In the genomic region with DNA sequence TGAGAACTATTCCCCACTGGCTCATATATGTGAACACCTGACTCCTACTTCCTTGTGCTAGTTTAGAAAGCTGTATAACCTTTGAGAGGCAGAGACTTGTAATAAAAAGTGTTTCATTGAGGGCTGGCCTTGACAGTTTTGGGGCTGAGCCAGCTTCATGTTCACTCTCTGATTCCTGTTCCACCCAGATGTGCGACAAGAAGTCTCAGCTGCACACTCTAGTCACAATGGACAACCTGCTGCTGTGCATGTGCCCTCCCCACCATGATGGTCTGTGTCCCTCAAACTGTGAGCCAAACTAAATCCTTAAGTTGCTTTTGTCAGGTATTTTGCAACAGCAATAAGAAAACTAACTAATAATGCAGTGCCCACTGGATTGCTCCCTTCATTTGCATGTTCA, we compare ENCODE assay signal across 16 mouse cellular contexts.
"Had no signal": no experiment of that assay in that cellular context is flagged by ENCODE, and none has a peak within 500 bp of the region (broad histone marks: within the 10 kb centered on the region; RNA-seq: fewer than 3 reads in every experiment).

No protein-coding gene starts in this region.

- DNase-seq: lung, adult 2 months; lung, postnatal 14 days; lung, postnatal 36 days; right cerebral cortex, postnatal 14 days; thymus, adult 2 months; thymus, postnatal 25 days had no signal

- H3K9me3 ChIP-seq: lung, embryonic 15.5 days; megakaryocyte, embryonic 14.5 days; midbrain, embryonic 13.5 days; midbrain, embryonic 15.5 days; neural tube, embryonic 12.5 days; stomach, embryonic 15.5 days had no signal

- H3K4me1 ChIP-seq: lung, embryonic 15.5 days; megakaryocyte, embryonic 14.5 days; midbrain, embryonic 13.5 days; midbrain, embryonic 15.5 days; neural tube, embryonic 12.5 days; stomach, embryonic 15.5 days had no signal

- H3K9ac ChIP-seq: lung, embryonic 15.5 days; midbrain, embryonic 13.5 days; midbrain, embryonic 15.5 days; neural tube, embryonic 12.5 days; stomach, embryonic 15.5 days had no signal

- H3K4me3 ChIP-seq: lung, embryonic 15.5 days; megakaryocyte, embryonic 14.5 days; midbrain, embryonic 13.5 days; midbrain, embryonic 15.5 days; neural tube, embryonic 12.5 days; stomach, embryonic 15.5 days had no signal

- ATAC-seq: lung, postnatal 0 days; midbrain, embryonic 13.5 days; midbrain, embryonic 15.5 days had no signal

- H3K27ac ChIP-seq: lung, embryonic 15.5 days; macrophage; midbrain, embryonic 13.5 days; midbrain, embryonic 15.5 days; neural tube, embryonic 12.5 days; stomach, embryonic 15.5 days; stomach, postnatal 0 days had no signal

- H3K27me3 ChIP-seq: lung, embryonic 15.5 days; megakaryocyte, embryonic 14.5 days; midbrain, embryonic 13.5 days; midbrain, embryonic 15.5 days; neural tube, embryonic 12.5 days; stomach, embryonic 15.5 days had no signal

- H3K36me3 ChIP-seq: lung, embryonic 15.5 days; midbrain, embryonic 13.5 days; midbrain, embryonic 15.5 days; neural tube, embryonic 12.5 days; stomach, embryonic 15.5 days had no signal

- H3K4me2 ChIP-seq: lung, embryonic 15.5 days; midbrain, embryonic 11.5 days; midbrain, embryonic 13.5 days; midbrain, embryonic 15.5 days; neural tube, embryonic 12.5 days; stomach, embryonic 15.5 days had no signal
